Mouse (Mus musculus): Measurements from ENCODE around the gene Trabd2b.

DNA sequence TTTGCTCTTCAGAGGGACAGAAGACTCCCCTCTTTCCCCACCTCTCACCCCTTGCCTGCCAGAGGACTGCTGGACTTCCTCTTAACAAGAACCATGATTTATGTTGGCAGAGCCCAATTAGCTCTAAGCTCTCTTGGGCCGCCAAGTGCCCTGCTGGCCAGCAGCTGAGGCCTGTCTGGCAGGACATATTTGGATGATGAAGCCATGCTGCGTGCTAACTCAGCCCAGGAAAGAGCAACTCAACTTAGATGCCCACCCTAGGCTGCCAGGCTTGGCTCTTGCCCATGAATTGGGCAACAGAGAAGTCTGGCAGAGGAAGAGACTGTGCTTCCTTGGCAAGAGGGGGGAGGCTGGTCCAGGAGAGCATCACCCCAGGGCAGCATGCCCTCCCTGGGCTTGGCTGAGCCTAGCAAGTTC is 20.1 kb upstream of the Trabd2b start:
- TF ChIP-seq POLR2A (IDR thresholded peaks at IDR 0.05; ENCODE audit: insufficient read depth, low read depth, low read length) (no peak), CTCF (IDR thresholded peaks at IDR 0.05; ENCODE audit: insufficient read depth, low read depth, low read length) (no peak)
